Mouse (Mus musculus) lung, postnatal 0 days (tissue): ENCODE measurements around the gene Sptb.

Experiments used
- CTCF ChIP-seq: IDR thresholded peaks from 2 replicates; pipeline ENCODE4 v1.5.1; 2016; ENCODE audit warnings: antibody characterized with exemption, mild to moderate bottlenecking
- EP300 ChIP-seq: IDR thresholded peaks from 2 replicates; pipeline ENCODE4 v1.6.1; 2016; ENCODE audit warnings: antibody characterized with exemption, mild to moderate bottlenecking, control low read depth

- no peak for TF ChIP-seq CTCF
- no peak for TF ChIP-seq EP300
Observed at GRCm38 (mm10) chr12:76709795-76710350, 474 bp downstream of the Sptb start.
